Mouse (Mus musculus) spleen, adult 2 months (tissue): ENCODE data around the gene Ngrn. TPM values are rescaled to one million over a fixed set of nuclear protein-coding genes. Genes with fewer than 3 reads are reported as not detected.

ENCODE experiments used
- DNase-seq, 2 experiments: peaks; one replicate each; pipeline versions ENCODE4 v3.0.0 to v3.0.0-alpha.2; 2012 to 2021; ENCODE audit warnings: low spot score in 2 of 2, low read depth in 1 of 2
- H3K27ac ChIP-seq: fragments of 200-500 bp; 2 replicates; pipeline ENCODE4 v1.5.1; 2012; ENCODE audit warnings: low read length, inconsistent platforms; ENCODE audit not compliant: insufficient read depth
- H3K27me3 ChIP-seq: fragments of 200-500 bp; 2 replicates; pipeline ENCODE4 v1.6.1; 2012; ENCODE audit warnings: mild to moderate bottlenecking, moderate library complexity, low read length, inconsistent platforms; ENCODE audit not compliant: control insufficient read depth, insufficient read depth
- H3K36me3 ChIP-seq: fragments of 200-500 bp; 2 replicates; pipeline ENCODE4 v1.6.1; 2012; ENCODE audit warnings: mild to moderate bottlenecking, low read length, inconsistent platforms; ENCODE audit not compliant: control insufficient read depth, insufficient read depth
- H3K4me1 ChIP-seq: fragments of 200-500 bp; 2 replicates; pipeline ENCODE4 v1.6.1; 2011; ENCODE audit warnings: inconsistent platforms; ENCODE audit not compliant: control insufficient read depth, insufficient read depth, insufficient read length
- H3K4me3 ChIP-seq: fragments of 200-500 bp; 2 replicates; pipeline ENCODE4 v1.5.1; 2011; ENCODE audit warnings: mild to moderate bottlenecking, inconsistent platforms; ENCODE audit not compliant: insufficient read depth, insufficient read length; ENCODE audit errors: extremely low read depth
- CTCF ChIP-seq: fragments of 200-500 bp; IDR thresholded peaks from 2 replicates; pipeline ENCODE4 v1.5.1; 2011; ENCODE audit warnings: mild to moderate bottlenecking, inconsistent platforms; ENCODE audit not compliant: insufficient read depth, insufficient read length, insufficient replicate concordance; ENCODE audit errors: extremely low read depth
- POLR2A ChIP-seq: fragments of 200-500 bp; IDR thresholded peaks from 2 replicates; pipeline ENCODE4 v1.6.1; 2011; ENCODE audit warnings: low read depth, low read length, inconsistent platforms
- WGBS: fragments of 180-500 bp; shearing (Covaris S2); methylation state at CpG from one replicate; pipeline ENCODE4 v1.1.7; 2018; 5-methylcytosine and 5-hydroxymethylcytosine counted together
- polyA plus RNA-seq: library from polyadenylated mRNA; depleted of rRNA; stranded (reverse); fragments of >200 nt; gene quantifications from 2 replicates; pipeline ENCODE4 v1.2.3, GENCODE M21; 2012

The Ngrn gene
- polyA plus RNA-seq, 1 experiment = 14.9 TPM

- Histone ChIP-seq H3K36me3 (no peaks in the 10 kb centered on the region), H3K4me1 (0 out of 2 replicates have a peak, but pooled peaks cover 3% of the 10 kb centered on the region), H3K4me3 (no peak overlapping the region), H3K27me3 (no peaks in the 10 kb centered on the region), H3K27ac (no peak overlapping the region)
- no peak for DNase-seq
- TF ChIP-seq CTCF (no peak), POLR2A (no peak)
- 84% methylated on average over 2 of the region's 2 CpGs for WGBS
These were observed 3.3 kb upstream of the Ngrn start for GRCm38 (mm10) chr7:80257706-80258105.

- 2% methylated on average over 32 of the region's 32 CpGs for WGBS
- Histone ChIP-seq H3K27ac (peak overlapping the region; percentile 66), H3K36me3 (peaks cover 8% of the 10 kb centered on the region), H3K27me3 (no peaks in the 10 kb centered on the region), H3K4me1 (0 out of 2 replicates have a peak, but pooled peaks cover 3% of the 10 kb centered on the region), H3K4me3 (peak overlapping the region; percentile 84)
- no peak for DNase-seq
- TF ChIP-seq CTCF = no peak
- no peak for TF ChIP-seq POLR2A
These were observed 466 bp downstream of the Ngrn start for GRCm38 (mm10) chr7:80261372-80261990.

GRCm38 (mm10) chr7:80264606-80265005 is 3.6 kb downstream of the Ngrn start:
- Histone ChIP-seq H3K36me3 (peaks cover 9% of the 10 kb centered on the region), H3K27ac (no peak overlapping the region), H3K27me3 (no peaks in the 10 kb centered on the region), H3K4me1 (peaks cover 4% of the 10 kb centered on the region; the same call in 1 of the 2 replicates), H3K4me3 (no peak overlapping the region)
- 93% methylated on average over 12 of the region's 12 CpGs for WGBS
- no peak for DNase-seq
- TF ChIP-seq CTCF (no peak), POLR2A (no peak)

- WGBS = 82% methylated on average over 1 of the region's 1 CpGs
- DNase-seq = no peak
- H3K27ac ChIP-seq = no peak overlapping the region
- peaks cover 4% of the 10 kb centered on the region; the same call in 1 of the 2 replicates for H3K4me1 ChIP-seq
- no peak overlapping the region for H3K4me3 ChIP-seq
- no peaks in the 10 kb centered on the region for H3K27me3 ChIP-seq
- TF ChIP-seq CTCF (no peak), POLR2A (no peak)
- peaks cover 9% of the 10 kb centered on the region for H3K36me3 ChIP-seq
These were observed 6.7 kb downstream of the Ngrn start for GRCm38 (mm10) chr7:80267764-80268163.

GRCm38 (mm10) chr7:80268897-80269750 is 8.1 kb downstream of the Ngrn start, which contains the start of gene Vps33b:
Vps33b (plus strand) TSS chr7:80269649.
- WGBS = 3% methylated on average over 21 of the region's 21 CpGs
- H3K36me3 ChIP-seq = peaks cover 9% of the 10 kb centered on the region
- H3K27me3 ChIP-seq = no peaks in the 10 kb centered on the region
- peaks cover 4% of the 10 kb centered on the region; the same call in 1 of the 2 replicates for H3K4me1 ChIP-seq
- peak within 1 kb of the TSS; percentile 92 for H3K4me3 ChIP-seq
- peak within 1 kb of the TSS; percentile 60 for H3K27ac ChIP-seq
- peak; percentile 86 to 95 for DNase-seq
- TF ChIP-seq CTCF (no peak), POLR2A (peak; percentile 33)

- DNase-seq = no peak
- TF ChIP-seq POLR2A = no peak
- no peak for TF ChIP-seq CTCF
- H3K27me3 ChIP-seq = no peaks in the 10 kb centered on the region
- H3K27ac ChIP-seq = no peak overlapping the region
- H3K4me1 ChIP-seq = peaks cover 4% of the 10 kb centered on the region; the same call in 1 of the 2 replicates
- under 1% methylated on average over 23 of the region's 23 CpGs for whole genome bisulfite sequencing
- peak overlapping the region; percentile 92 for H3K4me3 ChIP-seq
- peaks cover 4% of the 10 kb centered on the region for H3K36me3 ChIP-seq
These were observed 8.8 kb downstream of the Ngrn start for GRCm38 (mm10) chr7:80269751-80270255.
